Mouse (Mus musculus) brain, embryonic 14.5 days (tissue): ENCODE results near the gene Dlx3.

Experiments
- CTCF ChIP-seq: fragments of 200-500 bp; IDR thresholded peaks from 2 replicates; pipeline ENCODE4 v1.5.1; 2012; ENCODE audit warnings: inconsistent platforms, mild to moderate bottlenecking, moderate library complexity, borderline replicate concordance; ENCODE audit not compliant: insufficient read depth, insufficient read length; ENCODE audit errors: extremely low read depth
- POLR2A ChIP-seq: fragments of 200-500 bp; IDR thresholded peaks from 2 replicates; pipeline ENCODE4 v1.6.1; 2012; ENCODE audit warnings: mild to moderate bottlenecking, inconsistent platforms, borderline replicate concordance; ENCODE audit not compliant: poor library complexity, insufficient read depth, insufficient read length, severe bottlenecking; ENCODE audit errors: extremely low read depth

DNA sequence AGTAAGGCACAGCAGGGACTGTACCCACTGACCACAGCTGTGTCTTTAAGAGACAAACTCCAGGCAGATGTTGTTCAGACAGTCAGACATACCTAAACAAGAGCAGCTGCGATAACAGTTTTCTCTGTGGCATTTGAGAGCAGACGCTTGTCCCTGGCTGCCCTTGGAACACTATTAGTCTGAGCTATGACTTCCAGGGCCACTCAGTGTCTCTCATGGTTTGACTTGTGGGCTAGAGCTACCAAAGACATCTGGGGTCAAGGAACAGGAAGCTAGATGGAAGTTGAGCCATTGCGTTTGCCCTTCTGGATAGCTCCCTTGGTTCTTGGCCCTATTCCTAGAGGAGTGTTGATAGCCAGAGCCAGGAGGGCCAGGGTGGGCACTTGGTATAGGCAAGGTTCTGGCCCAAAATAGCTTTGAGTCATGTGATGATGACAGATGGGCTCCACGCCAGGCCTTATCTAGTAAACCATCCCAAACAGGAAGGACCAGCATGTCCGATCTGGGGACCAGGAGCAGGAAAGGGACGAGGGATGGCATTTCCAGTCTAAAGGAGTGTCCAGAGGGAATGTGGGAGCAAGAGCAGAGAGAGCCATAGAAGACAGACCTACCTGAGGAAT, 40.6 kb upstream of the Dlx3 start:
- TF ChIP-seq POLR2A = no peak
- no peak for TF ChIP-seq CTCF
